Mouse (Mus musculus): ENCODE measurements around the gene Doc2a. TPM values are rescaled to one million over a fixed set of nuclear protein-coding genes. Genes with fewer than 3 reads are reported as not detected.

The Doc2a gene
- polyA plus RNA-seq, 1 experiment from 2014 or later: 0.82 TPM

DNA sequence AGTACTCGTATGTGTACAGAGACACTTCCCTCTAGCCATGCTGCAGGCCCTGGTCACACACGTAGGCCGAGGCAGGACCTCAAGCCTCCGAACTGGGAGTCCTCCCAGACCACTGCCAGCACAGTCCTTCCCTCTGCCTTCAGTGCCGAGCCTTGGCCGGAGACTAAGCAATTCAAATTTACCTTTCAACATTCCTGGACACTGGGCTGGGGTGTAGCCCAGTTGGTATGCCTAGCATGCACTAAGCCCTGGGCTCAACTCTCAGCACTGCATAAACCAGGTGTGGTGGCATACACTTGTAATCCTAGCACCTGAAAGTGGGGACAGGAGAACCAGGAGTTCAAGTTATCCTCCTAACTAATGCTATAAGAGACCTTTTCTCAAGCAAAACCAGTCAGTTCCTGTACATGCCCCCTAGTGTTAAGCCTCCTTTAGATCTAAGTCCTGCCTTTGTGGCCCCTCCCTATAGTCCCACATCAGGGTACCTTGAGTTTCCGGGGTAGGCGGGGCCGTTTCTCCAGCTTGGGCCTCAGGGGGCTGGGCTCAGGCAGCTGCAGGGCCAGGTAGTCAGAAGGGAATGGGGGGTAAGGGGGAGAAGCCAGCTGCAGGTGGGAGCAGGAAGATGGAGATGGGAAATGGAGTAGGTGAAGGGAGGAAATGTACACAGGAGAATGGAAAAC lies 9.7 kb downstream of the Doc2a start:
- Histone ChIP-seq H3K4me1 (peaks cover 8% of the 10 kb centered on the region), H3K36me3 (peaks cover 81% of the 10 kb centered on the region), H3K9me3 (no peaks in the 10 kb centered on the region), H3K27me3 (no peaks in the 10 kb centered on the region), H3K27ac (no peak overlapping the region), H3K4me2 (no peak overlapping the region), H3K4me3 (no peak overlapping the region), H3K9ac (no peak overlapping the region)
- WGBS: 73% methylated on average over 9 of the region's 9 CpGs
- ATAC-seq (ENCODE audit: insufficient number of reproducible peaks, low FRiP score, low TSS enrichment, low read depth): no peak

GRCm38 (mm10) chr7:126860987-126861386 lies 13.8 kb downstream of the Doc2a start:
- Histone ChIP-seq H3K9ac (peak overlapping the region; percentile 60), H3K4me1 (peaks cover 33% of the 10 kb centered on the region), H3K27ac (no peak overlapping the region), H3K9me3 (no peaks in the 10 kb centered on the region), H3K36me3 (peaks cover 62% of the 10 kb centered on the region), H3K4me3 (peak overlapping the region; percentile 69), H3K4me2 (peak overlapping the region; percentile 82), H3K27me3 (no peaks in the 10 kb centered on the region)
- ATAC-seq (ENCODE audit: insufficient number of reproducible peaks, low FRiP score, low TSS enrichment, low read depth): no peak
- 59% methylated on average over 5 of the region's 5 CpGs for WGBS

DNA sequence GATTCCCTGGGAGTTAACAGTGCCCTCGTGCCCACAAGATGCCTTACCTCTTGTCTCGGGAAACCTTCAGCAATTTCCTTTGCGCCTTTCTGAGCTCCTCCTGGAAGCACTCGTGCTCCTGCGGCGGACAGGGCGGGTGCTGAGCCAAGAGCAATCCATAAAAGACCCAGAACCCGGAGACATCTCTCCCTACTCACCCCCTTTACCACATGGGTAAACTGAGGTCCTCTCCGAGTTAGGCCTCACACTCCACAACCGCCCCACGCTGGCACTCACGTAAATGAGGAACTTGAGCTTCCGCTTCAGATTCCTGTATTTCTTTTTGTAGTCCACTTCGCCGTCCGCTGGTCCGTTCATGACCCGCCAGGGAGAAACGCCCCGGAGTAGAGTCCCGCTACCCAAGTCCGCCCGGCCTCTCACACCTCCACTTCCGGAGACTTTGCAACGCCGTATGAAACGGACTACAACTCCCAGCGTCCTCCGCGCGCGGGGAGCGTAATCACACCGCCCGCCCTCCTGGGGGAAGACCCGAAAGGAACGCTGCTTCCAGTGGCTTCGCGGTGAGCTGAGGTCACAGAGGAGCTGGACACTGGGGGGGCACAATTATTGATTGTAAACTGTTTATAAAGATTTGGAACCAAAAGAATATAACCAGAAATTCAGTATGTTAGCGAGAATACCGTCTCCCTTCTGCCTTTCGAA lies 14.4 kb downstream of the Doc2a start, which contains the start of gene Hirip3:
Gene Hirip3, plus strand, starts transcription at position 544 of the 702 bp plus-strand sequence.
- peaks cover 62% of the 10 kb centered on the region for H3K36me3 ChIP-seq
- H3K4me3 ChIP-seq: peak within 1 kb of the TSS; percentile 69
- H3K9ac ChIP-seq: peak within 1 kb of the TSS; percentile 60
- WGBS: 1% methylated on average over 42 of the region's 42 CpGs
- H3K27me3 ChIP-seq: no peaks in the 10 kb centered on the region
- H3K27ac ChIP-seq: peak within 1 kb of the TSS; percentile 91
- H3K4me2 ChIP-seq: peak within 1 kb of the TSS; percentile 82
- peaks cover 33% of the 10 kb centered on the region for H3K4me1 ChIP-seq
- ATAC-seq (ENCODE audit: insufficient number of reproducible peaks, low FRiP score, low TSS enrichment, low read depth): peak; percentile 91
- no peaks in the 10 kb centered on the region for H3K9me3 ChIP-seq

GRCm38 (mm10) chr7:126862147-126862784 lies 15.1 kb downstream of the Doc2a start, which contains the start of gene Ino80e:
Ino80e (minus strand) TSS chr7:126862377.
- H3K9ac ChIP-seq: peak within 1 kb of the TSS; percentile 60
- no peaks in the 10 kb centered on the region for H3K27me3 ChIP-seq
- H3K4me2 ChIP-seq: peak within 1 kb of the TSS; percentile 82
- no peaks in the 10 kb centered on the region for H3K9me3 ChIP-seq
- peak; percentile 75 for ATAC-seq (ENCODE audit: insufficient number of reproducible peaks, low FRiP score, low TSS enrichment, low read depth)
- H3K4me3 ChIP-seq: peak within 1 kb of the TSS; percentile 69
- under 1% methylated on average over 41 of the region's 41 CpGs for WGBS
- peak within 1 kb of the TSS; percentile 91 for H3K27ac ChIP-seq
- peaks cover 33% of the 10 kb centered on the region for H3K4me1 ChIP-seq
- H3K36me3 ChIP-seq: peaks cover 62% of the 10 kb centered on the region

DNA sequence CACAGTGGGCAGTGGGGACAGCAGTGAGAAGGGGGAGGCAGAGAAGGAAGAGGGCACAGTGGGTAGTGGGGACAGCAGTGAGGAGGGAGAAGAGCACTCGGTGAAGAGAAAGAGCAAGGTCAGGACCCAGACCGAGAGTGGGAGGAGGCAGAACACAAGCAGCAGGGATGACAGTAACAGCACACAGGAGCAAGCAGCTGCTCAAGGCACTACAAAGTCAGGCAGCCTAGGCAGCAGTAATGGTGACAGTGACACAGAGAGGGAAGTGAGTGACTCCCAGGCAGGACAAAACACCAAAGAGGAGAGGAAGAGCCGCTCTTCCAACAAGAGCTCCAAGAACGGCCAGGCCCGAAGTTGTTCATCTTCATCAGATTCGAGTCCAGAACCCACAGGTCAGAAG lies 16.6 kb downstream of the Doc2a start:
- Histone ChIP-seq H3K4me2 (peak overlapping the region; percentile 82), H3K4me1 (peaks cover 33% of the 10 kb centered on the region), H3K36me3 (peaks cover 63% of the 10 kb centered on the region), H3K27ac (peak overlapping the region; percentile 91; the same call in 1 of the 2 replicates), H3K4me3 (peak overlapping the region; percentile 69), H3K27me3 (no peaks in the 10 kb centered on the region), H3K9ac (peak overlapping the region; percentile 60), H3K9me3 (no peaks in the 10 kb centered on the region)
- ATAC-seq (ENCODE audit: insufficient number of reproducible peaks, low FRiP score, low TSS enrichment, low read depth): no peak
- WGBS: 76% methylated on average over 6 of the region's 6 CpGs

DNA sequence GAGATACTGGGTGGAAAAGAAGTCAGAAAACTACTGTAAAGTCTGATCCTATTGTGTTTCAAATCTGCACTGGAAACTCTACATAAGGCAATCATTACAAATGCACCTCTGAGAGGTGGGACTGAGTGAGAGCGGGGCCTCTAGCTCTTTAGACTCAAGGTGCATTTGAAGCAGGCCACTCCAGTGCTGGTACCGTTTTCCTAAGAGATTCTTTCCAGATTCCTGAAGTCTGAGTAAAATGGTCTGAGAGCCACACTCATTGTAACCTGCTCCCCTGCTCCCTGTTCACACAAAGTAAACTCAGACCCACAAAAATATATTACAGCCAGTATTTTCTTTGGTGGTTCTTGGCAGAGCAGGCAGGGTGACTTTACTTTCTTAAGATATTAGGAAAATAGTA lies 20.3 kb downstream of the Doc2a start:
- Histone ChIP-seq H3K9me3 (no peaks in the 10 kb centered on the region), H3K4me2 (no peak overlapping the region), H3K36me3 (peaks cover 87% of the 10 kb centered on the region), H3K9ac (no peak overlapping the region), H3K27ac (no peak overlapping the region), H3K4me3 (no peak overlapping the region), H3K4me1 (peaks cover 22% of the 10 kb centered on the region), H3K27me3 (no peaks in the 10 kb centered on the region)
- 88% methylated on average over 2 of the region's 2 CpGs for WGBS
- ATAC-seq (ENCODE audit: insufficient number of reproducible peaks, low FRiP score, low TSS enrichment, low read depth): no peak

- Histone ChIP-seq H3K27me3 (no peaks in the 10 kb centered on the region), H3K4me2 (no peak overlapping the region), H3K36me3 (peaks cover 92% of the 10 kb centered on the region), H3K9ac (no peak overlapping the region), H3K9me3 (no peaks in the 10 kb centered on the region), H3K27ac (no peak overlapping the region), H3K4me3 (no peak overlapping the region), H3K4me1 (peaks cover 18% of the 10 kb centered on the region)
- WGBS: 85% methylated on average over 12 of the region's 12 CpGs
- no peak for ATAC-seq (ENCODE audit: insufficient number of reproducible peaks, low FRiP score, low TSS enrichment, low read depth)
These were observed 20.8 kb downstream of the Doc2a start for GRCm38 (mm10) chr7:126868003-126868402.

DNA sequence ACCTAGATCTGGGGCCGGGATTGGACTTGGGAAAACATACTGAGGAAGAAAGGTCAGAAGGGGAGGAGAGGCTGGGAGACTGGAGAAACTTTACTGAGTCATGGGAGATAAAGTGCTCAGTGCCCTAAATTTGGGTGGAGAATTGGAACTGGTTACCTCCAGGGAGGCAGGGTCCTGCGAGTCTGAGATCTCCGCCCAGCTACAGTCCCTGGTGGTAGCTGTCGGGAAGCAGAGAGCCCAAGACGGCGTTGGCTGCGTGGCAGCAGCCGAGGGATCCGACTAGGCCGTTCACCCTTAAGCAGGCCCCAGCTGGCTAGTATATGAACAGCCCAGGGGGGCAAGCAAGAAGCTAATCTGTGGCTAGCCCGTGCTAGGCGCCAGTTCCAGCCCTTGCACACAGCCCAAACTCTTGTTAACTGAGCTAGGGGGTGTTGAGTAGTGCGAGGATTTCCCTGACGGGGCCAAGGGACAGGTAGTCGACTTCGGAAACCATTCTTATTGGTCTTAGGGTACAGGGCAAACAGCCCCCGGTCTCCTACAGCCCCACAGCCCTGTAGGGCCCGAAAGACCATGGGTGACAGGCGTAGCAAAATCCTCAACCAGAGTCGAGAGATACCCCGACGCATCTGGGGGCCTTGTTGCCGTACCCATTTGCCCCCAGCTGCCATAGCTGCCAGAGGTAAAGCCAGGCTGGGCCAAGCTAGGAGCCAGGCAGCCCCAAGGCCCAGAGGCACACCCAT lies 22.7 kb downstream of the Doc2a start:
- Histone ChIP-seq H3K27me3 (no peaks in the 10 kb centered on the region), H3K9ac (no peak overlapping the region), H3K4me2 (no peak overlapping the region), H3K9me3 (no peaks in the 10 kb centered on the region), H3K27ac (no peak overlapping the region), H3K4me3 (no peak overlapping the region), H3K4me1 (no peaks in the 10 kb centered on the region), H3K36me3 (peaks cover 99% of the 10 kb centered on the region)
- ATAC-seq (ENCODE audit: insufficient number of reproducible peaks, low FRiP score, low TSS enrichment, low read depth): no peak
- 89% methylated on average over 23 of the region's 23 CpGs for WGBS

- no peak for ATAC-seq (ENCODE audit: insufficient number of reproducible peaks, low FRiP score, low TSS enrichment, low read depth)
- Histone ChIP-seq H3K4me3 (no peak overlapping the region), H3K27ac (no peak overlapping the region), H3K9me3 (no peaks in the 10 kb centered on the region), H3K4me1 (no peaks in the 10 kb centered on the region), H3K4me2 (no peak overlapping the region), H3K36me3 (peaks cover 99% of the 10 kb centered on the region), H3K9ac (0 out of 2 replicates have a peak overlapping the region, but pooled peaks have one; percentile 23), H3K27me3 (no peaks in the 10 kb centered on the region)
- 94% methylated on average over 2 of the region's 2 CpGs for WGBS
These were observed 23.3 kb downstream of the Doc2a start for GRCm38 (mm10) chr7:126870520-126870891.

GRCm38 (mm10) chr7:126877239-126877638 lies 30.0 kb downstream of the Doc2a start:
- Histone ChIP-seq H3K27ac (no peak overlapping the region), H3K36me3 (peaks cover 92% of the 10 kb centered on the region), H3K27me3 (no peaks in the 10 kb centered on the region), H3K4me1 (peaks cover 16% of the 10 kb centered on the region), H3K4me2 (no peak overlapping the region), H3K9me3 (no peaks in the 10 kb centered on the region), H3K4me3 (no peak overlapping the region), H3K9ac (no peak overlapping the region)
- no peak for ATAC-seq (ENCODE audit: insufficient number of reproducible peaks, low FRiP score, low TSS enrichment, low read depth)
- 98% methylated on average over 1 of the region's 1 CpGs for WGBS

DNA sequence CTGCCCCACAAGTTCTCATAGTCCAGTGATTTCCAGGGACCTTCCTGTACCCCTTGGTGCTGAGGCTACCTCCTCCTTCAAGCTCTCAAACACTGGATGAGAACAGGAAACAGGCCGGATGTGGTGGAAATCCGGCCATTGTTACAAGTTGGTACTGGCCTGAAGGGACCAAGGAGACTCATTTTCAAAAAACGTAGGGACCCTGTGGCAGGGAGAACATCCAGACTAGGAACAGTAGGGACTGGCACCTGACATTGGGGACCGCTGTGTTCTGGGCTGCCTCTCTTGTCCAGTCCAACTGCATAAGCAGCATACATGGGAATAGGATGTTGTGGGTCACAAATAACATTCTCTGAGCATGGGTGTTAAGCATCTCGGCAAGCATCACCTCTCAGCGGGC lies 33.8 kb downstream of the Doc2a start:
- ATAC-seq (ENCODE audit: insufficient number of reproducible peaks, low FRiP score, low TSS enrichment, low read depth): no peak
- H3K4me1 ChIP-seq: peaks cover 32% of the 10 kb centered on the region
- no peak overlapping the region; the same call in 1 of the 2 replicates for H3K27ac ChIP-seq
- no peak overlapping the region for H3K4me3 ChIP-seq
- peaks cover 54% of the 10 kb centered on the region for H3K36me3 ChIP-seq
- whole genome bisulfite sequencing: 78% methylated on average over 6 of the region's 6 CpGs
- H3K9me3 ChIP-seq: no peaks in the 10 kb centered on the region
- H3K9ac ChIP-seq: no peak overlapping the region
- H3K4me2 ChIP-seq: 0 out of 2 replicates have a peak overlapping the region, but pooled peaks have one; percentile 0
- no peaks in the 10 kb centered on the region for H3K27me3 ChIP-seq

Data from limb, embryonic 15.5 days (tissue).